Mouse (Mus musculus): ENCODE data around the gene Lhx3. TPM values are rescaled to one million over a fixed set of nuclear protein-coding genes. Genes with fewer than 3 reads are reported as not detected.

The Lhx3 gene
- polyA plus RNA-seq, 2 experiments = not detected

GRCm38 (mm10) chr2:26205126-26205525 is 3.0 kb downstream of the Lhx3 start:
- Histone ChIP-seq H3K27ac (no peak overlapping the region), H3K36me3 (replicated peaks; ENCODE audit: control insufficient read depth, insufficient read depth, low read depth) (no peaks in the 10 kb centered on the region), H3K4me1 (replicated peaks; ENCODE audit: control insufficient read depth in 2 of 2, insufficient read depth in 2 of 2, low read length in 1 of 2) (no peaks in the 10 kb centered on the region), H3K27me3 (ENCODE audit: control insufficient read depth, insufficient read depth, low read length) (peaks cover 78% of the 10 kb centered on the region), H3K9me3 (ENCODE audit: control insufficient read depth, low read length) (no peaks in the 10 kb centered on the region), H3K9ac (replicated peaks) (no peak overlapping the region), H3K4me2 (ENCODE audit: low read depth) (no peak overlapping the region), H3K4me3 (ENCODE audit: insufficient read depth in 1 of 2, low read depth in 2 of 2, low read length in 2 of 2) (no peak overlapping the region)
- DNase-seq (ENCODE audit: low read depth in 3 of 3, low spot score in 3 of 3) (no peak), ATAC-seq (ENCODE audit: insufficient read depth) (no peak)
- 3% methylated on average over 16 of the region's 16 CpGs for WGBS (ENCODE audit: insufficient replicate concordance)
- TF ChIP-seq EP300 (IDR thresholded peaks at IDR 0.05; ENCODE audit: low read depth) = no peak
- no peak for TF ChIP-seq CTCF (IDR thresholded peaks at IDR 0.05; ENCODE audit: low read depth)

- DNase-seq (ENCODE audit: low read depth in 3 of 3, low spot score in 3 of 3) = no peak
- no peaks in the 10 kb centered on the region for H3K36me3 ChIP-seq (replicated peaks; ENCODE audit: control insufficient read depth, insufficient read depth, low read depth)
- TF ChIP-seq CTCF (IDR thresholded peaks at IDR 0.05; ENCODE audit: low read depth) (no peak), EP300 (IDR thresholded peaks at IDR 0.05; ENCODE audit: low read depth) (no peak)
- H3K9me3 ChIP-seq (ENCODE audit: control insufficient read depth, low read length) = no peaks in the 10 kb centered on the region
- H3K4me1 ChIP-seq (replicated peaks; ENCODE audit: control insufficient read depth in 2 of 2, insufficient read depth in 2 of 2, low read length in 1 of 2) = no peaks in the 10 kb centered on the region
- H3K27ac ChIP-seq = no peak overlapping the region
- H3K9ac ChIP-seq (replicated peaks) = no peak overlapping the region
- no peak for ATAC-seq (ENCODE audit: insufficient read depth)
- peaks cover 100% of the 10 kb centered on the region for H3K27me3 ChIP-seq (ENCODE audit: control insufficient read depth, insufficient read depth, low read length)
- no peak overlapping the region for H3K4me3 ChIP-seq (ENCODE audit: insufficient read depth in 1 of 2, low read depth in 2 of 2, low read length in 2 of 2)
- H3K4me2 ChIP-seq (ENCODE audit: low read depth) = no peak overlapping the region
- 4% methylated on average over 36 of the region's 36 CpGs for WGBS (ENCODE audit: insufficient replicate concordance)
These were observed 5.1 kb downstream of the Lhx3 start for GRCm38 (mm10) chr2:26202849-26203475.

DNA sequence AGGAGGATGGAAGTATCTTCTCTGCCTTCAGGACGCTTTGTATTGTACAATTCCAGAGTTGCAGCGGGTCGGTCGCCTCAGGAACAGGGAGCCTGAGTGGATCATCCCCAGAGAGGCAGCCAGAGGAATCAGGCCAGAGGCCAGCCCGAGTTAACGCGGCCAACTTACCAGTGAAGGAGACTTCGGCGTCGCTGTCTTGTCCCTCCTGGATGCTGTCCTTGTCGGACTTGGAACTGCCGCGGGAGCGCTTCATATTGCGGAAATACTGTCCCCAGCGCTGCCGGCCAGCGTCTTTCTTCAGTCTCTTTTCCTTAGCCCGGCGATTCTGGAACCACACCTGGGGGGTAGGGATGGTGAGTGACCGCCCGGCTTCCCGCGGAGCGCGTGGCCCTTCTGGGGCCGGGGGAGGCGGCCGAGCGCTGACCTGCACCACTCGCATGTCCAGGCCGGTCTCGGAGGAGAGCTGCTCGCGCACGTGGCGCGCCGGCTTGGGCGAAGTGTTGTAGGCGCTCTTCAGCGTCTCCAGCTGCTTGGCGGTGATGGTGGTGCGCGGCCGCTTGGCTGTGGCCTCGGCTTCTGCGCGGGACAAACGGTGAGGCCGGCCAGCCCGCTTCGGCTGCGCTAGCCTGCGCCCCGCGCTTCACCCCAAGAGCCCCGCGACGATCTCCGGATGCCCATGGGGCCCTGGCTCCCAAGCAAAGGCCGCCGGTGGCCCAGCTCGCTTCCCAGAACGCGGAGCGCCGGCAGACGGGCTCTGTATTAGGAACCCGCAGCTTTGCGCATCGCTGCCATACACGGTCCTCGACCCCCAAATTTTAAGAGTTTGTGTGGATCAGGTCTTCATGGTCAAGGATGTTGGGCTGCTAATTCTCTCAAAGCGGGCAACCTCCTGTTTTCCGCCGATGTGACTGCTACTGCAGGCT is 5.9 kb downstream of the Lhx3 start:
- no peak for ATAC-seq (ENCODE audit: insufficient read depth)
- no peak for TF ChIP-seq EP300 (IDR thresholded peaks at IDR 0.05; ENCODE audit: low read depth)
- TF ChIP-seq CTCF (IDR thresholded peaks at IDR 0.05; ENCODE audit: low read depth) = no peak
- H3K4me2 ChIP-seq (ENCODE audit: low read depth) = no peak overlapping the region

DNA sequence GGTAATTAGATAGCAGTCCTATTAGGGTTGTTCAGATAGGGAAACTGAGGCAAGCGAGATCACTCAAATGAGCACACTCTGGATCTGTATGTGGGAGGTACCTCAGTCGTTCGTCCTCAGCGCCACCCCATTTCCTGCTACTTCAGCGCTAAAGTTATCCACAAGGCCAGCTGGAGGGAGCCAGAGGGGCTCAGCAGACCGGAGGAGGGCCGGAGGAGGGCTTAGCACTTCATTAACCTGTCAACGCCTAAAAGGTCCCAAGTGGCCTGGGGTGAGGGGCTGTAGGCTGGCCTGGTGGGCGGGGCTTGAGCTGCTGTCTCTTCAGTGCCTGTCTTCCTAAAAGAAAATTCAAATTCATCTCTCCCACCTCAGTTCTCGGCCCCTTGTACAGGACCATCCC is 9.6 kb downstream of the Lhx3 start:
- Histone ChIP-seq H3K36me3 (replicated peaks; ENCODE audit: control insufficient read depth, insufficient read depth, low read depth) (no peaks in the 10 kb centered on the region), H3K27ac (no peak overlapping the region), H3K4me3 (ENCODE audit: insufficient read depth in 1 of 2, low read depth in 2 of 2, low read length in 2 of 2) (no peak overlapping the region), H3K27me3 (ENCODE audit: control insufficient read depth, insufficient read depth, low read length) (peaks cover 81% of the 10 kb centered on the region), H3K4me1 (replicated peaks; ENCODE audit: control insufficient read depth in 2 of 2, insufficient read depth in 2 of 2, low read length in 1 of 2) (no peaks in the 10 kb centered on the region), H3K9ac (replicated peaks) (no peak overlapping the region), H3K4me2 (ENCODE audit: low read depth) (no peak overlapping the region), H3K9me3 (ENCODE audit: control insufficient read depth, low read length) (no peaks in the 10 kb centered on the region)
- ATAC-seq (ENCODE audit: insufficient read depth) = no peak
- WGBS (ENCODE audit: insufficient replicate concordance) = 2% methylated on average over 10 of the region's 10 CpGs
- TF ChIP-seq EP300 (IDR thresholded peaks at IDR 0.05; ENCODE audit: low read depth) (no peak), CTCF (IDR thresholded peaks at IDR 0.05; ENCODE audit: low read depth) (no peak)
- no peak for DNase-seq (ENCODE audit: low read depth in 3 of 3, low spot score in 3 of 3)

More for the DNA sequence above, 5.9 kb downstream of the Lhx3 start:
- Histone ChIP-seq H3K9me3 (ENCODE audit: control insufficient read depth, low read length) (no peaks in the 10 kb centered on the region), H3K4me3 (ENCODE audit: insufficient read depth in 1 of 2, low read depth in 2 of 2, low read length in 2 of 2) (no peak overlapping the region), H3K4me1 (replicated peaks; ENCODE audit: control insufficient read depth in 2 of 2, insufficient read depth in 2 of 2, low read length in 1 of 2) (no peaks in the 10 kb centered on the region), H3K27me3 (ENCODE audit: control insufficient read depth, insufficient read depth, low read length) (peaks cover 100% of the 10 kb centered on the region), H3K9ac (replicated peaks) (no peak overlapping the region), H3K36me3 (replicated peaks; ENCODE audit: control insufficient read depth, insufficient read depth, low read depth) (no peaks in the 10 kb centered on the region), H3K27ac (no peak overlapping the region)
- WGBS (ENCODE audit: insufficient replicate concordance) = 2% methylated on average over 77 of the region's 77 CpGs
- no peak for DNase-seq (ENCODE audit: low read depth in 3 of 3, low spot score in 3 of 3)
